Mouse (Mus musculus) layer of hippocampus, adult 9-11 months (tissue): Measurements from ENCODE around the gene Vps13a.

Experiments used
- DNase-seq: peaks from one replicate; pipeline ENCODE4 v3.0.0; 2022

Gene Vps13a

DNA sequence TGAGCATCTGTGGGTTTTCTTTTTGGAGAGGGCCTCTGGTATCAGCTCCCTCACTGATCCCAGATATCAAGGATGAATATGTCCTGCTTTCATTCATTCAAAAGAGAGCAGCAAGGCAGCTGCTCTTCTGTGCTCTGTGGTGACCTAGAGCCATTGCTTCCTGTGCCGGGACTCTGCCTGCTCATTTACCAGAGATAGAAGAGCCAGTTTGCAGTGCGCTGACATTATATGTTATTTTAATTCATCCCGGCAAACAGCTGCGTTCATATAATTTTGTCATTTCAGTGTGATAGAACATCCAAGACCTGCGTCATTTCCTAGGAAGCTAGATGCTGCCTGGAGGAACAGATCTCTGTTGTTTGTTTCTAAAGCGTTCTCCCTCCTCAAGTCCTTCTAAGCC, 203.9 kb downstream of the Vps13a start:
- DNase-seq, result no peak
